Comparison of ENCODE assay signal across 8 mouse cellular contexts in genomic region chr5:111842461-111842860, GRCm38 (mm10).
DNase-seq lines count a peak whose midpoint lies in the region; ATAC-seq lines count a peak whose summit lies in the region.
"Had no signal": no experiment of that assay in that cellular context is flagged by ENCODE, and none has a peak within 500 bp of the region (broad histone marks: within the 10 kb centered on the region; RNA-seq: fewer than 3 reads in every experiment).

No protein-coding gene starts in this region.

- 54% methylated on average over 17 of the region's 17 CpGs for WGBS in hindbrain, embryonic 16.5 days
- WGBS in midbrain, embryonic 12.5 days = 59% methylated on average over 17 of the region's 17 CpGs

- no peak overlapping the region for H3K4me3 ChIP-seq in hindbrain, embryonic 16.5 days (ENCODE audit: low read length)
- no peak overlapping the region for H3K4me3 ChIP-seq in midbrain, embryonic 12.5 days

- DNase-seq in CD4-positive, CD25-positive, alpha-beta regulatory T cell, adult 2 months (ENCODE audit: low read depth, low spot score) = peak; percentile 54
- DNase-seq in Muller cell, postnatal 12 days (ENCODE audit: inconsistent ontology term) = peak; percentile 10
- DNase-seq in layer of hippocampus, adult 18-20 months (ENCODE audit: low spot score in 2 of 2) = no peak
- DNase-seq in cerebellum, adult 18-20 months = no peak
- DNase-seq in adrenal gland, postnatal 4 days (ENCODE audit: low spot score in 2 of 2) = no peak

- peaks cover 3% of the 10 kb centered on the region; the same call in 1 of the 2 replicates for H3K4me1 ChIP-seq in hindbrain, embryonic 16.5 days (ENCODE audit: control insufficient read depth, insufficient read depth, low read depth, low read length)
- peaks cover 38% of the 10 kb centered on the region for H3K4me1 ChIP-seq in midbrain, embryonic 12.5 days

- peak overlapping the region; percentile 31 for H3K4me2 ChIP-seq in hindbrain, embryonic 16.5 days (ENCODE audit: low read length)
- H3K4me2 ChIP-seq in midbrain, embryonic 12.5 days (replicated peaks) = 0 out of 2 replicates have a peak overlapping the region, but pooled peaks have one; percentile 11

- no peak overlapping the region for H3K9ac ChIP-seq in hindbrain, embryonic 16.5 days (ENCODE audit: low read depth, low read length)
- no peak overlapping the region for H3K9ac ChIP-seq in midbrain, embryonic 12.5 days (replicated peaks)
- H3K9ac ChIP-seq: liver, embryonic 14.5 days had no signal

- H3K27ac ChIP-seq in hindbrain, embryonic 16.5 days (ENCODE audit: low read depth, low read length) = no peak overlapping the region
- H3K27ac ChIP-seq in midbrain, embryonic 12.5 days (replicated peaks) = 0 out of 2 replicates have a peak overlapping the region, but pooled peaks have one; percentile 40
- H3K27ac ChIP-seq: liver, embryonic 14.5 days had no signal

- no peaks in the 10 kb centered on the region for H3K36me3 ChIP-seq in hindbrain, embryonic 16.5 days (ENCODE audit: control insufficient read depth, insufficient read depth, low read length)
- H3K36me3 ChIP-seq in midbrain, embryonic 12.5 days = no peaks in the 10 kb centered on the region

- no peaks in the 10 kb centered on the region for H3K9me3 ChIP-seq in hindbrain, embryonic 16.5 days (ENCODE audit: control insufficient read depth, low read length)
- no peaks in the 10 kb centered on the region for H3K9me3 ChIP-seq in midbrain, embryonic 12.5 days

- no peaks in the 10 kb centered on the region; the same call in 1 of the 2 replicates for H3K27me3 ChIP-seq in hindbrain, embryonic 16.5 days (replicated peaks; ENCODE audit: control insufficient read depth, insufficient read depth, low read length)
- H3K27me3 ChIP-seq in midbrain, embryonic 12.5 days = peaks cover 59% of the 10 kb centered on the region

- no peak for ATAC-seq in hindbrain, embryonic 16.5 days
- ATAC-seq in midbrain, embryonic 12.5 days (ENCODE audit: low FRiP score, low read depth) = no peak

Comparison
In these comparisons a context has a peak if more than half of its experiments do, and no peak if none do; other contexts are left out.
1. DNase-seq: peak in CD4-positive, CD25-positive, alpha-beta regulatory T cell, adult 2 months (single experiment) and Muller cell, postnatal 12 days (single experiment); none in layer of hippocampus, adult 18-20 months (0 of 2), cerebellum, adult 18-20 months (0 of 2) and adrenal gland, postnatal 4 days (0 of 2).